8 mouse cellular contexts compared by ENCODE assay signal in genomic region chr11:5154961-5155805, GRCm38 (mm10). TPM values are rescaled to one million over a fixed set of nuclear protein-coding genes. Genes with fewer than 3 reads are reported as not detected.
DNase-seq lines count a peak whose midpoint lies in the region; ATAC-seq and TF ChIP-seq lines count a peak whose summit lies in the region.
"Had no signal": no experiment of that assay in that cellular context is flagged by ENCODE, and none has a peak within 500 bp of the region (broad histone marks: within the 10 kb centered on the region; RNA-seq: fewer than 3 reads in every experiment).

No protein-coding gene starts in this region.

- H3K9me3 ChIP-seq in lung, embryonic 14.5 days (ENCODE audit: low read depth, low read length) = no peaks in the 10 kb centered on the region
- H3K9me3 ChIP-seq in embryonic facial prominence, embryonic 10.5 days = no peaks in the 10 kb centered on the region

- no peak for TF ChIP-seq CTCF in lung, embryonic 14.5 days (IDR thresholded peaks at IDR 0.05; ENCODE audit: low read depth)
- TF ChIP-seq CTCF in lung, adult 2 months (IDR thresholded peaks at IDR 0.05; ENCODE audit: insufficient read depth, low read length) = no peak
- no peak for TF ChIP-seq CTCF in small intestine, adult 2 months (IDR thresholded peaks at IDR 0.05; ENCODE audit: extremely low read depth, insufficient read length, insufficient replicate concordance, low read depth, low read length)

- no peaks in the 10 kb centered on the region for H3K27me3 ChIP-seq in lung, embryonic 14.5 days (ENCODE audit: insufficient read depth, low read length)
- peaks cover 51% of the 10 kb centered on the region for H3K27me3 ChIP-seq in embryonic facial prominence, embryonic 10.5 days (replicated peaks; ENCODE audit: low read depth, poor library complexity, severe bottlenecking)
- peaks cover 6% of the 10 kb centered on the region for H3K27me3 ChIP-seq in small intestine, adult 2 months (ENCODE audit: control insufficient read depth, insufficient read depth, low read length)

- peak; percentile 53 for ATAC-seq in lung, embryonic 14.5 days (ENCODE audit: insufficient read depth)

- no peak overlapping the region for H3K4me3 ChIP-seq in lung, embryonic 14.5 days (ENCODE audit: low read depth, low read length)
- no peak overlapping the region for H3K4me3 ChIP-seq in lung, adult 2 months (replicated peaks; ENCODE audit: extremely low read depth, low read depth, low read length)
- no peak overlapping the region for H3K4me3 ChIP-seq in embryonic facial prominence, embryonic 10.5 days
- H3K4me3 ChIP-seq in small intestine, adult 2 months (ENCODE audit: low read depth, low read length) = no peak overlapping the region

- whole genome bisulfite sequencing in lung, embryonic 14.5 days = 22% methylated on average over 10 of the region's 10 CpGs
- 30% methylated on average over 10 of the region's 10 CpGs for WGBS in lung, adult 2 months
- 41% methylated on average over 10 of the region's 10 CpGs for WGBS in embryonic facial prominence, embryonic 10.5 days
- 67% methylated on average over 10 of the region's 10 CpGs for WGBS in small intestine, adult 2 months

- DNase-seq in lung, embryonic 14.5 days = peak; percentile 65
- no peak for DNase-seq in lung, adult 2 months
- peak; percentile 35 for DNase-seq in embryonic facial prominence, embryonic 10.5 days (ENCODE audit: low spot score)
- DNase-seq in kidney, adult 18-20 months = peak; percentile 49
- no peak for DNase-seq in thymus, postnatal 25 days
- no peak for DNase-seq in Muller cell, postnatal 12 days (ENCODE audit: inconsistent ontology term)

- H3K4me2 ChIP-seq in lung, embryonic 14.5 days = no peak overlapping the region

- no peak for TF ChIP-seq POLR2A in lung, adult 2 months (IDR thresholded peaks at IDR 0.05; ENCODE audit: borderline replicate concordance, extremely low read depth, low read depth, low read length)
- TF ChIP-seq POLR2A in small intestine, adult 2 months (IDR thresholded peaks at IDR 0.05; ENCODE audit: low read depth, low read length) = no peak

- H3K9ac ChIP-seq in lung, embryonic 14.5 days = 0 out of 2 replicates have a peak overlapping the region, but pooled peaks have one; percentile 26

- H3K36me3 ChIP-seq in lung, embryonic 14.5 days (ENCODE audit: insufficient read depth) = no peaks in the 10 kb centered on the region
- no peaks in the 10 kb centered on the region for H3K36me3 ChIP-seq in embryonic facial prominence, embryonic 10.5 days (replicated peaks)
- no peaks in the 10 kb centered on the region for H3K36me3 ChIP-seq in small intestine, adult 2 months (ENCODE audit: control insufficient read depth, insufficient read depth, low read length)

- peak overlapping the region; percentile 75 for H3K27ac ChIP-seq in lung, embryonic 14.5 days (ENCODE audit: low read depth)
- no peak overlapping the region; the same call in 1 of the 2 replicates for H3K27ac ChIP-seq in embryonic facial prominence, embryonic 10.5 days (replicated peaks)
- H3K27ac ChIP-seq in small intestine, adult 2 months (ENCODE audit: insufficient read depth, low read depth, low read length) = peak overlapping the region; percentile 48; the same call in 1 of the 2 replicates

- H3K4me1 ChIP-seq in lung, embryonic 14.5 days (ENCODE audit: insufficient read depth) = peaks cover 11% of the 10 kb centered on the region
- H3K4me1 ChIP-seq in lung, adult 2 months (ENCODE audit: control insufficient read depth, insufficient read depth, low read length) = peaks cover 10% of the 10 kb centered on the region
- peaks cover 59% of the 10 kb centered on the region for H3K4me1 ChIP-seq in embryonic facial prominence, embryonic 10.5 days
- peaks cover 6% of the 10 kb centered on the region; the same call in 1 of the 2 replicates for H3K4me1 ChIP-seq in small intestine, adult 2 months (ENCODE audit: control insufficient read depth, insufficient read depth, insufficient read length, low read length)

RNA-seq across cellular contexts. Expression of gene Emid1, which starts 3.1 kb away (rescaled TPM):
- 50.7 and 52.1 TPM in 2 replicates for polyA plus RNA-seq in lung, embryonic 14.5 days (2014; fragmentation: Nextera tagmentation; extraction: Ambion mirVana)
- polyA plus RNA-seq in lung, adult 2 months (2012; rRNA removed) = 31.4 and 40.2 TPM in 2 replicates
- polyA plus RNA-seq in embryonic facial prominence, embryonic 10.5 days (2016; fragmentation: Nextera tagmentation; extraction: Ambion mirVana) = 13.1 and 24.6 TPM in 2 replicates
- 16.9 and 34.7 TPM in 2 replicates for polyA plus RNA-seq in small intestine, adult 2 months (2012; rRNA removed)
- polyA plus RNA-seq: Patski had no signal

RNA-seq across cellular contexts. Expression of gene Ewsr1, which starts 56.1 kb away (rescaled TPM):
- 398 and 449 TPM in 2 replicates for polyA plus RNA-seq in lung, embryonic 14.5 days (2014; fragmentation: Nextera tagmentation; extraction: Ambion mirVana)
- polyA plus RNA-seq in lung, adult 2 months (2012; rRNA removed) = 255 and 420 TPM in 2 replicates
- polyA plus RNA-seq in embryonic facial prominence, embryonic 10.5 days (2016; fragmentation: Nextera tagmentation; extraction: Ambion mirVana) = 961 and 969 TPM in 2 replicates
- 305 and 396 TPM in 2 replicates for polyA plus RNA-seq in small intestine, adult 2 months (2012; rRNA removed)

RNA-seq across cellular contexts. Expression of gene Rhbdd3, which starts 56.5 kb away (rescaled TPM):
- 27.9 and 29.9 TPM in 2 replicates for polyA plus RNA-seq in lung, embryonic 14.5 days (2014; fragmentation: Nextera tagmentation; extraction: Ambion mirVana)
- 16.3 and 18.8 TPM in 2 replicates for polyA plus RNA-seq in lung, adult 2 months (2012; rRNA removed)
- 30.8 and 31.9 TPM in 2 replicates for polyA plus RNA-seq in embryonic facial prominence, embryonic 10.5 days (2016; fragmentation: Nextera tagmentation; extraction: Ambion mirVana)
- polyA plus RNA-seq in small intestine, adult 2 months (2012; rRNA removed) = 16.2 and 22.1 TPM in 2 replicates

Comparison
In these comparisons a context has a peak if more than half of its experiments do, and no peak if none do; other contexts are left out.
1. DNase-seq: peak in lung, embryonic 14.5 days (single experiment), embryonic facial prominence, embryonic 10.5 days (single experiment) and kidney, adult 18-20 months (single experiment); none in lung, adult 2 months (single experiment), thymus, postnatal 25 days (single experiment) and Muller cell, postnatal 12 days (single experiment).